Mouse (Mus musculus) lung, postnatal 36 days (tissue): ENCODE results near the gene Hpse2.
A peak's percentile ranks its signal among the peaks of the same experiment; 100 is the strongest.
"Not testable (repeated sequence)": the region's sequence is repeated elsewhere in the genome, so short reads cannot be mapped to it uniquely, and the experiment has no call there.

Source experiments
- DNase-seq: peaks from one replicate; pipeline ENCODE4 v3.0.0; 2022; ENCODE audit warnings: mixed read lengths

Hpse2 gene

GRCm38 (mm10) chr19:42838271-42838670 lies 549.9 kb downstream of the Hpse2 start:
- no peak for DNase-seq

GRCm38 (mm10) chr19:42837591-42837990 lies 550.6 kb downstream of the Hpse2 start:
- no peak for DNase-seq

GRCm38 (mm10) chr19:42833126-42833525 lies 555.0 kb downstream of the Hpse2 start:
- DNase-seq: no peak

GRCm38 (mm10) chr19:42832251-42832650 lies 555.9 kb downstream of the Hpse2 start:
- DNase-seq: peak; percentile 56

GRCm38 (mm10) chr19:42829196-42829595 lies 559.0 kb downstream of the Hpse2 start:
- DNase-seq: peak; percentile 73

GRCm38 (mm10) chr19:42827843-42828242 lies 560.3 kb downstream of the Hpse2 start:
- DNase-seq: peak; percentile 32

- no peak for DNase-seq
These were observed 568.0 kb downstream of the Hpse2 start for GRCm38 (mm10) chr19:42820109-42820508.

- no peak for DNase-seq
These were observed 570.4 kb downstream of the Hpse2 start for GRCm38 (mm10) chr19:42817761-42818160.

GRCm38 (mm10) chr19:42816261-42816660 lies 571.9 kb downstream of the Hpse2 start:
- DNase-seq: no peak

- DNase-seq: no peak
These were observed 578.0 kb downstream of the Hpse2 start for GRCm38 (mm10) chr19:42810140-42810539.

- no peak for DNase-seq
These were observed 578.7 kb downstream of the Hpse2 start for GRCm38 (mm10) chr19:42809491-42809890.

GRCm38 (mm10) chr19:42797866-42798265 lies 590.3 kb downstream of the Hpse2 start:
- DNase-seq: no peak

- DNase-seq: no peak
These were observed 592.4 kb downstream of the Hpse2 start for GRCm38 (mm10) chr19:42795801-42796200.

GRCm38 (mm10) chr19:42794914-42795613 lies 593.1 kb downstream of the Hpse2 start:
- peak; percentile 90 for DNase-seq

- no peak for DNase-seq
These were observed 599.8 kb downstream of the Hpse2 start for GRCm38 (mm10) chr19:42788311-42788710.

GRCm38 (mm10) chr19:42785562-42786220 lies 602.5 kb downstream of the Hpse2 start:
- no peak for DNase-seq

GRCm38 (mm10) chr19:42785129-42785528 lies 603.0 kb downstream of the Hpse2 start:
- no peak for DNase-seq

- DNase-seq: not testable (repeated sequence)
These were observed 608.0 kb downstream of the Hpse2 start for GRCm38 (mm10) chr19:42780156-42780538.

- DNase-seq: peak; percentile 92
These were observed 608.5 kb downstream of the Hpse2 start, which contains the start of gene Hps1 for GRCm38 (mm10) chr19:42779531-42780155. TSS of gene Hps1 (minus strand) at chr19:42779978.

GRCm38 (mm10) chr19:42777801-42778200 lies 610.4 kb downstream of the Hpse2 start:
- DNase-seq: peak; percentile 61

GRCm38 (mm10) chr19:42776813-42777212 lies 611.3 kb downstream of the Hpse2 start:
- DNase-seq: peak; percentile 58

GRCm38 (mm10) chr19:42770141-42770872 lies 617.8 kb downstream of the Hpse2 start:
- no peak for DNase-seq

- DNase-seq: no peak
These were observed 618.5 kb downstream of the Hpse2 start for GRCm38 (mm10) chr19:42769648-42770047.
